Mouse (Mus musculus) myocyte (in vitro differentiated cells): Measurements from ENCODE around the gene Btbd10.

ENCODE experiments used
- E2F4 ChIP-seq: IDR thresholded peaks from one replicate; pipeline ENCODE4 v1.6.1; 2011; ENCODE audit warnings: mild to moderate bottlenecking, control low read depth, moderate library complexity; ENCODE audit not compliant: insufficient read depth
- MYOD1 ChIP-seq, 3 experiments: IDR thresholded peaks; one replicate each; pipeline ENCODE4 v1.6.1; 2011; ENCODE audit warnings: control low read depth in 2 of 3, low read depth in 2 of 3, mild to moderate bottlenecking in 2 of 3, moderate library complexity in 1 of 3; ENCODE audit not compliant: insufficient read length in 2 of 3, control insufficient read depth in 1 of 3
- POLR2A ChIP-seq: IDR thresholded peaks from one replicate; pipeline ENCODE4 v1.6.1; 2011; ENCODE audit warnings: low read depth, mild to moderate bottlenecking, control low read depth, moderate library complexity; ENCODE audit not compliant: insufficient read length
- POLR2AphosphoS2 ChIP-seq: IDR thresholded peaks from one replicate; pipeline ENCODE4 v1.6.1; 2011; ENCODE audit warnings: low read depth, control low read depth; ENCODE audit not compliant: insufficient read length
- REST ChIP-seq: IDR thresholded peaks from one replicate; pipeline ENCODE4 v1.6.1; 2011; ENCODE audit warnings: mild to moderate bottlenecking, control low read depth, moderate library complexity; ENCODE audit not compliant: insufficient read depth, insufficient read length
- USF1 ChIP-seq: IDR thresholded peaks from one replicate; pipeline ENCODE4 v1.6.1; 2011; ENCODE audit warnings: low read depth, mild to moderate bottlenecking, control low read depth, moderate library complexity

DNA sequence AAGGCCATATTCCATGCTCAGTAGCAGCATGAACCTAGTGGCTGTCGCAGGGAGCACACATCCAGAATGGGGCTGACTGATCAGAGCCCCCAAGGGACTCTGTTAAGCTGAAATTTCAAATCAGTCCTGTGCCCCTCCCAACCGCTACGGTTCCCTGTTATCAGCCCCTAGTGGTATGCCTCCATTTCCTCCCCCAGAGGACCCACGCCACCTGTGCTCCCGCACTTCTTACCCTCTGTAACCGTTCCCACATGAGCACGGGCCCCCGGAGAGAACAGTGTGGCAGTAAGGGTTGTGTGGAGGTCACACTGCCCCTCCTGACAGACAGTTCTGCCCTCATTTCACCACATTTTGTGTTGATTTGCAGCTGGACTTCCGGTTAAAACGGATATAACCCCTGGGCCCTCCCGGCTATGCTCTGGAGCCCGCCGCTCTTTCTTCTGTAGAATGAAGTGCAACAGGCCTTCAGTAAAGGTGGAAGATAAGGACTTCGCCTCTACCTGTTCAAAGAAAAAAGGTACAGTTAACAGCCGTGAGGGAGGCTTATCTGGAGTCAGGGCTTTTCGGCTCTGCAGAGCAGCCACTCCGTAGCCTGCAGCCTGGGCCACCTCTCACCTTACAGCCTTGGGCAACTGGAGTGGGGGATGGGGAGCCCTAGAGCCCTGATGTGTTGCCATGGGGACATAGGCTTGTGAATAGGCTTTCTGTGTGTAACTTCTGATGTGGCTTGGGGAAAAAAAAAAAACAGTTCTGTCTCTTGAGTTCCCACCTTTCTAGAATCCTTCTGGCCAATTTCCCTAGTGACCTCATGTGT, 73.9 kb downstream of the Btbd10 start:
- TF ChIP-seq POLR2A (no peak), MYOD1 (IDR thresholded peaks at IDR 0.05; ENCODE audit: control insufficient read depth in 1 of 3, insufficient read length in 2 of 3, low read depth in 2 of 3) (no peak), REST (no peak), E2F4 (no peak), POLR2AphosphoS2 (no peak), USF1 (no peak)
